Mouse (Mus musculus) thymus, postnatal 0 days (tissue): ENCODE data around the gene Rpp25. TPM values are rescaled to one million over a fixed set of nuclear protein-coding genes. Genes with fewer than 3 reads are reported as not detected.

Experiments
- DNase-seq: peaks from one replicate; pipeline ENCODE4 v3.0.0-alpha.2; 2015; ENCODE audit warnings: low spot score
- polyA plus RNA-seq: library from polyadenylated mRNA; unstranded; fragments of >200 nt; fragmentation: Nextera tagmentation; extraction: Ambion mirVana; gene quantifications from 2 replicates; pipeline ENCODE4 v1.2.1, GENCODE M21; 2015

The Rpp25 gene
- polyA plus RNA-seq: 0.60 and 0.85 TPM in 2 replicates

- DNase-seq: no peak
Measured at GRCm38 (mm10) chr9:57503622-57504380, at the start of gene Rpp25. Gene Rpp25, plus strand, starts transcription at chr9:57504026.

- no peak for DNase-seq
Measured at GRCm38 (mm10) chr9:57459707-57460106, 44.1 kb upstream of the Rpp25 start.

- no peak for DNase-seq
Measured at GRCm38 (mm10) chr9:57462866-57463265, 41.0 kb upstream of the Rpp25 start.

GRCm38 (mm10) chr9:57466101-57466500 is 37.7 kb upstream of the Rpp25 start:
- no peak for DNase-seq

GRCm38 (mm10) chr9:57467271-57467771 is 36.5 kb upstream of the Rpp25 start:
- DNase-seq: no peak

- DNase-seq: peak; percentile 94
Measured at GRCm38 (mm10) chr9:57467896-57468549, 35.8 kb upstream of the Rpp25 start, which contains the start of gene Scamp5. Gene Scamp5, minus strand, starts transcription at chr9:57468060.

GRCm38 (mm10) chr9:57468914-57469313 is 34.9 kb upstream of the Rpp25 start:
- DNase-seq: no peak

- DNase-seq: peak; percentile 82
Measured at GRCm38 (mm10) chr9:57485774-57486173, 18.1 kb upstream of the Rpp25 start.

GRCm38 (mm10) chr9:57487807-57488206 is 16.0 kb upstream of the Rpp25 start:
- no peak for DNase-seq

- DNase-seq: no peak
Measured at GRCm38 (mm10) chr9:57493532-57493931, 10.3 kb upstream of the Rpp25 start.

- DNase-seq: no peak
Measured at GRCm38 (mm10) chr9:57494970-57495369, 8.9 kb upstream of the Rpp25 start.

- DNase-seq: no peak
Measured at GRCm38 (mm10) chr9:57497236-57497635, 6.6 kb upstream of the Rpp25 start.

GRCm38 (mm10) chr9:57498536-57498935 is 5.3 kb upstream of the Rpp25 start:
- DNase-seq: no peak

GRCm38 (mm10) chr9:57501452-57501851 is 2.4 kb upstream of the Rpp25 start:
- no peak for DNase-seq

GRCm38 (mm10) chr9:57501861-57502260 is 2.0 kb upstream of the Rpp25 start:
- no peak for DNase-seq

GRCm38 (mm10) chr9:57502911-57503621 is 760 bp upstream of the Rpp25 start:
- DNase-seq: no peak

GRCm38 (mm10) chr9:57504381-57504700 is 515 bp downstream of the Rpp25 start:
- peak; percentile 54 for DNase-seq

- DNase-seq: no peak
Measured at GRCm38 (mm10) chr9:57504891-57505290, 1.1 kb downstream of the Rpp25 start.

- DNase-seq: no peak
Measured at GRCm38 (mm10) chr9:57505700-57506099, 1.9 kb downstream of the Rpp25 start.

GRCm38 (mm10) chr9:57510577-57510976 is 6.8 kb downstream of the Rpp25 start:
- no peak for DNase-seq

- peak; percentile 85 for DNase-seq
Measured at GRCm38 (mm10) chr9:57517113-57517512, 13.3 kb downstream of the Rpp25 start.
